Mouse (Mus musculus): ENCODE measurements around the gene Map4k2.

GRCm38 (mm10) chr19:6306586-6306985, 34.3 kb upstream of the Map4k2 start:
- no peak for TF ChIP-seq EP300 (IDR thresholded peaks at IDR 0.05; ENCODE audit: low read depth in 1 of 2, low read length in 2 of 2)
- TF ChIP-seq GABPA (IDR thresholded peaks at IDR 0.05; ENCODE audit: low read depth, low read length), result no peak
- TF ChIP-seq MAZ (IDR thresholded peaks at IDR 0.05; ENCODE audit: low read depth, low read length), result peak; percentile 25; the same call in 1 of the 2 replicates
- TF ChIP-seq CTCF (IDR thresholded peaks at IDR 0.05 in 2 of 3, conservative IDR thresholded peaks at IDR 0.05 in 1 of 3; ENCODE audit: control insufficient read depth in 1 of 3, insufficient read depth in 1 of 3, low read depth in 2 of 3, low read length in 3 of 3, poor library complexity in 1 of 3, severe bottlenecking in 1 of 3), result peak; percentile 75 to 89 (median 84)
- TF ChIP-seq HCFC1 (IDR thresholded peaks at IDR 0.05; ENCODE audit: low read depth, low read length), result no peak
- no peak for TF ChIP-seq POLR2AphosphoS5 (IDR thresholded peaks at IDR 0.05; ENCODE audit: borderline replicate concordance, low read depth, low read length)
